Mouse (Mus musculus) frontal cortex, adult 2 months (tissue): ENCODE measurements around the gene Psmd8. TPM values are rescaled to one million over a fixed set of nuclear protein-coding genes. Genes with fewer than 3 reads are reported as not detected.

Experiments used
- DNase-seq, 2 experiments: peaks; one replicate each; pipeline ENCODE4 v3.0.0; 2022; ENCODE audit warnings: low spot score in 1 of 2; ENCODE audit errors: extremely low spot score in 1 of 2
- polyA plus RNA-seq: library from polyadenylated mRNA; depleted of rRNA; stranded (reverse); fragments of >200 nt; gene quantifications from 2 replicates; pipeline ENCODE4 v1.2.3, GENCODE M21; 2012

Gene Psmd8
- polyA plus RNA-seq, 1 experiment: 197 TPM

DNA sequence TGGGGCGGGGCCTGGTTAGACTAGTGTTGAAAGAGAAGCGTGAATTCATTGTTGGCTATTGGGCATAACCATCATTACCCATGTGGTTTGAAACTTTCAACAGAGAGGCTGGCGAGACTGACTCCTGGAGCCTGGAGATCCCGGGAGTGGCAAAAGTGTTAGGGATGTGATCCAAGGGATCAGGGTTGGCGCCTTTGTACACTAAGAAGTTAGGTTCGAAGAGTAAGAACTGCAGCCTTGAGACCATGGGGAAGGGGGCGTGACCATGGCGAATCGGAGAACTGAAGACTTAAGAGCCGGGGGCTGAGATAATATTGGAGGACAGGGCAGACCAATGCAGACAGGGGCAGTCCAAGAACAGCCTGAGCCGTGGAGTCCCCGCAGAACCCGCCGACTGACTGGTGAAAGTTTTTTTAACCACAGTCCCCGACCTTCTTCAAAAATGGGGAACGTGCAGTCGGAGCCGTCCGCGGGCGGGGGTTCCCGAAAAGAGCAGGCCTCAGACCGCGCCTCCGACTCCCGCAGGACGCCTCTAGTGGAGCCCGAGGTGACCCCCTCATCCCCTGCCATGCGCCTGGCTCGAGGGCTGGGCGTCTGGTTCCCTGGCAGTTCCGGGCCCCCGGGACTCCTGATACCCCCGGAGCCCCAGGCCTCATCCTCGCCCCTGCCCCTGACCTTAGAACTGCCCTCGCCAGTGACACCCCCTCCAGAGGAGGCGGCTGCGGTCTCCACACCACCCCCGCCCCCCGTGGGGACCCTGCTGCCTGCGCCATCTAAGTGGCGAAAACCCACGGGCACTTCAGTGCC is 9.5 kb downstream of the Psmd8 start:
- no peak for DNase-seq

DNA sequence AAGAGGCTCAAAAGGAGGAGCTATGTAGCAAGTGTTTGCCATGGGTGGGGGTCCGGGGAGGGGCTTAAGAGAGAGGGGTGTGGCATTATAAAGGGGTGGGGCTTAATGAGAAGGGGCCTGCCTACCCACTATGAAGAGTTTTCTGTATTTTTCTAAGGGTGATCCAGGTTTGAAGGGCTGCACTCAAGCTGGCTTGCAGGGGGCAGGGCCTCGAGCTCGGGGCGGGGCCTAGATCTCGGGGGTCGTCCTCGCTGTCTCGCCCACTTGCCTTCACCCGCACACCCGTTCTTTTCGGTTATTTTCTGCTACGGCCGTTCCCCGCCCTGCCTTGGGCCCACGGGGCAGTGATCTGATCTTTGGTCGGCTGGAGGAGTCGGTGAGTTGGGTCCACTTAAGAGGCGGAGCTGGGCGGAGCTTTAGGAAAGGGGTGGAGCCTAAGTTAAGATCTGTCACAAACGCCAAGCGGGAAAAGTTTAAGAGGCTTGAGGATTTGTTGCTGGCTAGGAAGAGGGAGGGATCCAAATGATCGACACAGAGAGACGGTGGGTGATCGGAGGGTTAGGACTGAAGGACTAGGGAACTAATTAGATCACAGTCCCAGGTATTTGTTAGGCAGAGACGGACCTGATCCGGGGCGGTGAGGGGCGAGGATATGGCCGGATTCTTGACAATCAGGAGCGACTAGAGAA is 10.3 kb downstream of the Psmd8 start, which contains the start of the genes Ggn and Spred3:
TSS of gene Ggn (plus strand) at position 145 of the 689 bp plus-strand sequence.
TSS of gene Spred3 (minus strand) at position 346 of the 689 bp plus-strand sequence.
- DNase-seq: peak in 1 of 2 experiments; percentile 66

DNA sequence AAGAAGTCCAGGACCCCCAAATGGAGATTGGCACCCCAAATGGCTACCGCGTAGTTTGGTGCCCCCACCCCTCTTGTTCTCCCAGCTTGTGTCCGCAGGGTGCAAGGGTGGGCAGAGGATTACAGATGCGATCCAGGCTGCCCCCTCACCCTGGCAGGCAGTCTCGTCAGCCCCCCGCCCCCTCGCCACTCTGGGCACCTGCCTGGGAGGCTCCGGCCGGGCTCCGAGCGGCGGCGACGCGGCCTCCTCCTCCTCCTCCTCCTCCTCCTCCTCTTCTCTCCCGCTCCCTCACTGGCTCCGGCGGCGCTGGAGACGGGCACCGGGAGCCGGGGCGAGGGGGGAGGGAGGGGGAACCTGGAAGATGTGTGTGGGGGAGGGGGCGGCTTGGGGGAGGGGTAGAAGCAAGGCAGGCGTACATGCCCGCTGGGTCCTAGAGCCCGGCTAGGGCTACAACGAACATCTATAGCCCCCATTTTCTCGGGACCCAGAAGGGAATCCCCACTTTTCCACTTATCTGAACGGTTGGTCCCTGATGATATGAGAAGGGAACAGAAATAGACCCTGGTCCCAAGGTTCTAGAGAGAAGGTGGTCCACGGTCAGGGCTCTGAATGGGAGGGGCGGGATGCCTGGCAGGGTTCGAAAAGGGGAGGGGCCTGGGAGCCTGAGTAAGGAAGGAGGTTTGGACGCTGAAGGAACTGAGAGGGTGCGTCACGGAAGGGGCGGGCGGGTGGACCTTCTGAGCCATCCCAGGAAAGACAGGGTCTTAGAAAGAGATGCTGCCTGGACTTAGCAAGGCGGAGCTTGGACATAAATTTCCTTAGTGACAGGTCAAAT is 11.1 kb downstream of the Psmd8 start:
- peak; percentile 77 to 85 for DNase-seq

DNA sequence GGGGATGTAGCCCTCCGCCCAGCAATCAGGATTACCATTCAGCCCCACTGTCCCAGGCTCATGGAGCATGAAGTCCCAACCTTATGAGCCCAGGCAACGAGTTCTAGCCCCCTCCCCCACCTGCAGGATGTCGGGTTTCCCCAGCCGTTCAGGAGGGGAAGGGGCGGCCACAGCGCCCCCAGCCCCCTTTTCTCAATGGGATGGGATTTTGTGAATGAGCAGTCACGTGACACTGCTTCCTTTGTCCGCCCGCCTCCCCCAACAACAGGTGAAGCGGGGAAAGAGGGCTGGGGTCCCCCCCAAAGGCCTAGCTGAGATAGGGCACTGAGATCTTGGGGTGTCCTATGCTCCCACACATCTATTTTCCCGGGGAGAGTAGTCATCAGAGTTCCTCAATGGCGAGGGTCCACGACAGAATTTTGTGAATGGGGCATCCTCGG is 11.7 kb downstream of the Psmd8 start:
- DNase-seq: no peak

DNA sequence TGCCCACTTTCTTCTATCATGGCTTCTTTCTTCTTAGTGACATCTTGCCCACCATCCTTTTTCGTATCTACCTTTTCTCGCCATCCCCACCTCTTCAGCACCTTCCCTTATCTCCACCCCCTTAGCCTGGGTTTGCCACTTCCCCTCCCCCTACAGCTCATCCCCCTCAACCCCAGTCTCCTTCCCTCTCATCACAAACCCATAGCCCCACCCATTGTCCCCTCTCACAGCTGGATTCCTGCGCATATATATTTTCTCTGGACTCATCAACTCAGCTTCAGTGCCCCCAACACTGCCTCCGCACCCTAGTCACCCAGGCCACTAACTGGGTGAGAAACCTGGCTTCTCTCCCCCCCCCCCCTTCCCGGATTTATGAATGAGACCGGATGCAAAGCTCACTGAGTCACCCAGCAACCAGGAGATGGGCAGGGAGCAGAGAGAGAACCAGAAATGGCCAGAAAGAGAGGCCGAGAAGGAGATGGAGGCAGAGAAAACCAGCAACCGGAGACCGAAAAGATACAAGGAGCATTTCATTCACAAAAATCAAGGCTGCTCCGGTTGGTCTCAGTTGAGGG is 12.3 kb downstream of the Psmd8 start:
- DNase-seq: no peak

DNA sequence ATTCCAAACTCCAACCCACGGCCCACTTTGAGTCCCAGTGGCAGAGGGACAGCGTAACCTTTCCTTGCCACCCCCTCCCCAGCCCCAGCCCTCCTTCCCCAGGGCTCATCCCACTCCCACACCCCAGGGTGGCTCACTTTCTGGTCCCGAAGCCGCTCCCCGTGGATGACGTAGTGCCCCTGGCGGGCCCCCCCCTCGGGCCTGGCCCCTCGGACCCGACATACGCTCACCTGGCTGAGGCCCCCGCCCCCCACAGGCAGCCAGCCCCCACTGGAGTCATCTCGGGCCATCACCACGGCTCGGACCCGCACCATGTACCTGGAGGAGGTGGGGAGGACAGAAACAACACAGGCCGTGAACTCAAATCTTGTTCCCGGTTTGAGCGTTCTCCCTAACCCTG is 12.8 kb downstream of the Psmd8 start:
- no peak for DNase-seq

DNA sequence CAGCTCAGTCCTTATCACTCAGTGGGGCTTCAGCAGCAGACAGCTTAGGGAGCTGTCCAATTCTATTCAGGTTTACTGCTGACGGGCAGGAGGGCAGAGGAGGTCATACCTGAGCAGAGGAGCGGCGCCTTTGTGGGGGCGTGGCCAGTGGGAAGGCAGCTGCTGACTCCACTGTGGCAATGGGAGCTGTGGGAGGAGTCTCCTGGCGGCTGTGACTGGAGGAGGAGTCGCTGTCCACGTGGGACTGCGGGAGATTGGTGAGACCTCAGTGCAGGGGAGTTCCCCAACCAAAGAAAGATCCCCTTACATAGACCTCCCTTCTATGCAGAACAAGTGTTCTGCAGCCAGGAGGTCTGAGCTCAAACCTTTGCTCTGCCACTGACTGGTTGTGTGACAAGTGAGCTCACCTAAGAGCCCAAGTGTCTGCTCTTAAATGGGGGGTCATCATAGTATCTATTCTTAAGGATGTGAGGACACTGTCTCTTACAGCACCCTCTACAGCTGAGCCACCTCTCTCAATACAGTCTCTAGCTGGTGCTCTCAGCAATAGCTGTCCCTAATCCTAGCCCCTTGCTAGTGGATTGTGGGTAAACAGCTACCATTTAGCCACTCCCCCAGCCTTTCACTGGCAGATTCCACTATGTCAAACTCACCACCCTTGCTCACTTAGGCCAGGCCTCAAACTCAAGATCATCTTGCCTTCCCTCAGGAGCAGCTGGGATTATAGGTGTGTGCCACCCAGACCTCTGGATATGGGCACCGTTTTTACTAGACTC is 17.6 kb downstream of the Psmd8 start:
- no peak for DNase-seq

DNA sequence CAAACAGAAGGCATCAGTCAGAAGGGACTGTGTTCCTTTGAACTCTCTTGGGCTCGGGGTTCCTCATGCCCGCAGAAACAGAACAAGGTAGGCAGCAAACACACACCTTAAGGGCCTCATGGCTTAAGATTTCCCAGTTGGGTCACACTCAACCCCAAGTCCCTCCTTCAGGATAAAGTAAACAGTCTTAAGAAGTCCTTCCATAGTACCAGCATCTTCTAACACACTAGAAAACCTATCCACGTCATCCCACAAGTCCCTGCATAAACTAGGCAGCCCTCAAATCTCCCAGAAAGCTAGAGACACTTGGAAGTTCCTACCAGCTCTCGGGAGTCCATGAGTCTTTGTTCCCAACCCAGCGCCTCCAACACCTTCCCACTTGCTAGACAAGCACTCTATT is 18.2 kb downstream of the Psmd8 start:
- DNase-seq: no peak

DNA sequence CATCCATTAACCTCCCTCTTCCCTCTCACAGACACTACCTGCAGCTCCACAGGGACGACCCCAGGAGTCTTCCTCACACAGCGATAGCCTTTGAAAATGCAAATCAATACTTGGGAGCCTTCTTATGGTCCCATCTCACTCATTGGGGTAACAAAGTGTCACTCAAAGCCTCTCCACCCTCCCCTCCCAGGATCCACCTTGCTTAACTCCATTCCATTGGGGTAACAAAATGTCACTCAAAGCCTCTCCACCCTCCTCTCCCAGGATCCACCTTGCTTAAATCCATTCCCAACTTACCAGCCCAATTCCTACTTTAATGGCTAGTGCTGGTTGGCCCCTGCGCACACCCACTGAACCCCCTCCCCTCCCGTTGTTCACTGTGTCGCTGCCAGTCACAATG is 22.2 kb downstream of the Psmd8 start:
- no peak for DNase-seq

DNA sequence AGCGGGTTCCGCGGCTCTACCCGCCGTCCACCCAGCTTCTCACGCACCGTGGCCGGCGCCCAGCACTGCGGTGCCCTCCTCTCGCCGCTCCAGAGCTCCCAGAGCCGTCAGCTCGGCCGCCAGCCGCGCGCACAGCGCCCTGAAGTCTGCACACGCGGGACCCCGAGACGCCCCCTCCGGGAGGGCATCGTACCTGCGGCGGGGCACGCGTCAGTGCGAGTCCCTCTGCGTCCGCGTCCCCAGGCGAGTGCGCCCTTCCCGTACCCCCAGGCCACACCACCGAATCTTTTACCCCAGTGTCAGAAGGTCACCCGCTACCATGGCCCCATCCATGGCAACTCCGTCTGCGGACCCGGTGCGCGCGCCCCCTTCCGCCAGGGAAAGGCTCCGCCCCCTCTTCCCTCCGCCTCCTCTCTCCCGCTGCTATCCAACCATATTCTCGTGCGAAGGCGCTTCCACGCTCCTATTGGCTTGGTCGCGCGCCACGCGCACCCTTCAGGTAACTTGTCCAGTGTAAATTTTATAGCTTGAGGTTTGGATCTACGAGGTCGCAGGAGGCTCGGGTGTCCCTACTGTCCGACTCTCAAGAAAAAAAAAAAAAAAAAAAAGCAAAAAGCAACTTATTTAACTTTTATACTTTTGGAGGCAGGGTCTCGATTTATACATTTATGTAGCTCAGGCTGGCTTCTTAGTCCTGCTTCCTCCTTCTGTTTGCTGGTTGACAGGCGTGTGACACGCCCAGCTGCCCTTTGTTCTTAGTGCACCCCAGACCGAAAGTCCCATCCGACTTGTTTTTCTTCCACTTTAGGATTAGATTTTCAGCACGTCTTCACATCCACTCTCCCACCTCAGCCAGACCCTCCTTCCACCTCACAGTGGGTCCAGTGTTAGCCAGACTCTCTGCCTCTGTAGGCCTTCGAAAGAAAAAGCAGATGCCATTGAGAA is 24.4 kb downstream of the Psmd8 start, which contains the start of gene Fam98c:
TSS of gene Fam98c (minus strand) at position 397 of the 945 bp plus-strand sequence.
- peak; percentile 77 to 89 for DNase-seq

DNA sequence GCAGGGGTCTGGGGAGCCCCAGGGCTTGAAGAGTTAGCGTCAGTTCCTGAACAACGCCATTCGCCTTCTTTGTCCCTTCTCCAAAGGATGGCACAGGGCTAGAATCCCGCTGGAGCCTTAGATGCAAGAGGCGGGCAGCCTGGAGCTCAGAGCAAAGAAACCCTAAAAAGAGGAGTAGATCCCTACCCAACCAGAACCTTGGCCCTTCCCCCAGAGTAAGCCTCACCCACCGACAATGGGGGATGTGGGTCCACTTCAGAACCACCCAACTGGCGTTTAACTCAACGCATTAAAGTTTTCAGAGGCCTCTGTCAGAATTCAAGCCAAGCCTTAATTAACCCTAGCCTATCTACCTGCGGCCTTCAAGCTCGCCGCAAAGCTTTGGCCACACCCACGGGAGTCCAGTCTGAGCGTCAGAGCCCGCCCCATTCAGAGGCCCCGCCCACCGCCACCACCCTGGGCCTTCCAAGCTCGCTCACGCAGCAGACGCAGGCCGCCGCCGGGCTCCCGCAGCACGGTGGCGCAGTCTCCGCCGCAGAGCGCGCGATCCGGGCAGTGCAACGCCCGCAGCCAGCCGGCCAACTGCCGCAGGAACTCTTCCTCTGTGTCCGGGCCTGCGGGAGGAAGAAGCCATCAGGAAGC is 25.2 kb downstream of the Psmd8 start:
- DNase-seq: peak; percentile 75 to 91

DNA sequence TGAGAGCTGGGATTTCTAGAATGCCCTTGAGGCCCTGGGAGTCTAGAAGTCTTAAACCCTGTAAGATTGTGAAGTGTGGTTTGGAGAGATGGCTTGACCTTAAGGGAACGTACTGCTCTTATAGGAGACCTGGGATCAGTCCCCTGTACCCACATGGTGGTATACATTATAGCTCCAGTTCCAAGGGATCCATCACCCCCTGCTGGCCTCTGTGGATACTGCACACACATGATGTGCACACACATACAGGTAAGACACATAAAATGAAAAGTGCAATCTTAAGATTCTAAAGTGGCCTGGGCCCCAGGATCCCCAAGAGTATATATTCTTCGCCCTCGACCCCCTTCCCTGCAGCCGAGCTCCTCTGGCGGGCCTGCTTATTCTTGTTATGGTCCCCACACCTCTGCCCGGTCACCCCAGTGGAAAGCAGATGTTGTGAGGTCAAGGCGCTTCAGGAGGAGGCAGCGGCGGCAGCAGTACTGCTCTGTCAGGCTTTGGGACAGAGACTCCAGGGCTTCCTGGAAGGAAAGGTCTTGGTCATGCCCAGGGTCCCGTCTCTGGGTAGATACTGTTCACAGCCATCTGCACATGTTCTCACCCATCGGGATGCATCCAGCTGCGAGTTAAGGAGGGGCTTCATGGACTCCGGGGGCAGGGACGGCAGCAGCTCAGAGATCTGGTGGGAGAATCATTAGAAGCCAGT is 26.3 kb downstream of the Psmd8 start:
- no peak for DNase-seq

DNA sequence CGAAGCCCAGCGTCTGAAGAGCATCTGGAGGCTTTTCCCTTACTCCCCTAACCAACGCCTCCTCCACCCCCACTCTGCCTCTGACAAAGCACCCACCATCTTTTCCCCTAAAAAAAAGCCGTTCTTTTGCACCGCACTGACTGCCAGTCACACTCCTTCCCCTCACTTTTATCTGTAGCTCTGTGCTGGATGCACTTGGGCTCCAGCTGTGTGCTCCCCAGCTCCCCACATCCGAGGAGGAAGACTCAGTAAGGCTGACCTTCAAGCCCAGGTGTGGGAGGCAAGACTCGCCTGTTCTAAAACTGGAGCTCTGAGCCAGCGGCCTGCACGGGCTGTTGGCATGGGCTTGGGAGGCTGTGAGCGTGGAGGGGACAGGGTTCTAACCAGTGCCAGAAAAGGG is 29.0 kb downstream of the Psmd8 start:
- DNase-seq: no peak

DNA sequence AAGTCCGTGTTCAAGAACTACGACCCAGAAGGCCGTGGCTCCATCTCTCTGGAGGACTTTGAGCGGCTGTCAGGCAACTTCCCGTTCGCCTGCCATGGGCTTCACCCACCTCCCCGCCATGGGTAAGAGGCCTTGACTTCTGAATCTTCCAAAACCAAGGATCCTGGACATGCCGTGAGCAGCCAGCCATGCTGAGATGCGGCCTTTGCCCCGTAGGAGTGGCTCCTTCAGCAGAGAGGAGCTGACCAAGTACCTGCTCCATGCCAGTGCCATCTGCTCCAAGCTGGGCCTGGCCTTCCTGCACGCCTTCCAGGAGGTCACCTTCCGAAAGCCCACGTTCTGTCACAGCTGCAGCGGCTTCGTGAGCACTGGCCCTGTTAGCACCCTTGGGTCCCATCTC is 31.7 kb downstream of the Psmd8 start:
- DNase-seq: no peak

DNA sequence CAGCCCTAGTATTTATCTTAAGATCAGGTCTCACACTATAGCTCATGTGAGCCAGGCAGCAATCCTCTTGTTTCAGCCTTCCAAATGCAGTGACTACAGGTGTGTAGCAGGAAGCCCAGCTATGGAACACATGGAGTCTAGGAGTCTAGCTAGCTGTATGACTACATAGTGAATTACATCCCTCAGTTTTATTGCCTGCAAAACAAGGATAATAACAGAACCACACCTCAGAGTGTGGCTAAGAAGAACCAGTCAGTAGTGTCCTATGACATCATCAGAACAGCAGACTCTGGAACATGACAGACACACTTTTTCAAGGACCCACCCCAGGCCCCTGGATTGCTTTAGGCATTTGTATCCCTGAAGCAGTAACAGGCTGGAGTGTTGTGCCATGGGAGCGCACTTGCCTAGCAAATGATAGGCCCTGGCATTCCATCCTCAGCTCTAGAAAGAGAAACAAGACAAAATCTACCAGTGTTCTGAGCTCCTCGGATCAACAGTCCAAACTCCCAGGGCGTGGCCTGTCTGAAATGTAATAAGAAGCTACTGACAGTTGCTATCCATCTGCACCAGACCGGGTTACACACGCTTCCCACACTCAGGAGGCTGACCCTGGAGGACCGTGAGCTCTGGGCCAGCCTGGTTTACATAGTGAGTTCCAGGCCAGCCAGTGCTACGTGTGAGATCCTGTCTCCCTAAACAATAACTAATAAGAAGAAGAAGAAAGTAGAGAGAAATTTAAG is 33.7 kb downstream of the Psmd8 start:
- no peak for DNase-seq

DNA sequence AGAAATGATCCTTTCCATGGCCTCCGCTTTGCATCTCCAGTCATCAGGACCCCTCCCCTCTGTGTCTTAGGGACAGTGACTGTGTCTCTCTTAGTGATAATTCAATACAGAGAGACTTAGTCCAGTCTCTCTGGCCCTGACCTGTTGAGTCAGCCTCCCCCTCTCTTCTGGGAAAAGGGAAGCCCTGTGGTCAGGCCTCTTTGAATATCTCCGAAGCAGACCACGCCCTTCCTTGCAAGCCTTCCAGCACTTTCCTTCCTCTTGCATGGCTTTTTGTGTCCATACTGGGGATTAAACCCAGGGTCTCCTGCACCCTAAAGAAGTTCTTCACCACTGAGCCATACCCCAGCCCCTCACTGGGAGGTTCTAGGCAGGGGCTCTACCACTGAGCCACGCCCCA is 36.5 kb downstream of the Psmd8 start:
- DNase-seq: no peak

DNA sequence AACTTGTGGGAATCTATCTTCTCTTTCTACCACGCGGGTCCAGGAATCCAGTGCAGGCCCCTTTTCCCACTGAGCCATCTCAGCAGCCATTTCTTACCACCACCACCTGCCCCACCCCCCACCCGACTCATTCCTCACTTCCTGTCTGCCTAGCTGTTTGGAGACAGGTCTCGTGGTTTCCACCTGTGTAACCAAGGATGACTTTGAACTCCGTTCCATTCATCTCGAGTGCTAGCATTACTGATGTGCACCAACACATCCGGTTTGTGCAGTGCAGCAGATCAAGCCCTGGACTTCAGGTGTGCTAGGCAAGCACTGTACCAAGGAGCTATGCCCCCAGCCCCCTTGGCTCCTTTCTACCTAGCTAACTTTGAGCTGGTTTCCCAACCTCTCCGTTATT is 39.1 kb downstream of the Psmd8 start:
- no peak for DNase-seq
